Mouse (Mus musculus) cerebellum, adult 2 months (tissue): ENCODE measurements around the gene Yipf4.

ENCODE experiments used
- CTCF ChIP-seq: fragments of 200-500 bp; IDR thresholded peaks from 2 replicates; pipeline ENCODE4 v1.5.1; 2011; ENCODE audit warnings: low read depth, mild to moderate bottlenecking, control low read depth, low read length, moderate library complexity, borderline replicate concordance; ENCODE audit not compliant: insufficient read depth
- POLR2A ChIP-seq: fragments of 200-500 bp; IDR thresholded peaks from 2 replicates; pipeline ENCODE4 v1.6.1; 2011; ENCODE audit warnings: low read length, control low read depth, borderline replicate concordance; ENCODE audit not compliant: insufficient read depth

DNA sequence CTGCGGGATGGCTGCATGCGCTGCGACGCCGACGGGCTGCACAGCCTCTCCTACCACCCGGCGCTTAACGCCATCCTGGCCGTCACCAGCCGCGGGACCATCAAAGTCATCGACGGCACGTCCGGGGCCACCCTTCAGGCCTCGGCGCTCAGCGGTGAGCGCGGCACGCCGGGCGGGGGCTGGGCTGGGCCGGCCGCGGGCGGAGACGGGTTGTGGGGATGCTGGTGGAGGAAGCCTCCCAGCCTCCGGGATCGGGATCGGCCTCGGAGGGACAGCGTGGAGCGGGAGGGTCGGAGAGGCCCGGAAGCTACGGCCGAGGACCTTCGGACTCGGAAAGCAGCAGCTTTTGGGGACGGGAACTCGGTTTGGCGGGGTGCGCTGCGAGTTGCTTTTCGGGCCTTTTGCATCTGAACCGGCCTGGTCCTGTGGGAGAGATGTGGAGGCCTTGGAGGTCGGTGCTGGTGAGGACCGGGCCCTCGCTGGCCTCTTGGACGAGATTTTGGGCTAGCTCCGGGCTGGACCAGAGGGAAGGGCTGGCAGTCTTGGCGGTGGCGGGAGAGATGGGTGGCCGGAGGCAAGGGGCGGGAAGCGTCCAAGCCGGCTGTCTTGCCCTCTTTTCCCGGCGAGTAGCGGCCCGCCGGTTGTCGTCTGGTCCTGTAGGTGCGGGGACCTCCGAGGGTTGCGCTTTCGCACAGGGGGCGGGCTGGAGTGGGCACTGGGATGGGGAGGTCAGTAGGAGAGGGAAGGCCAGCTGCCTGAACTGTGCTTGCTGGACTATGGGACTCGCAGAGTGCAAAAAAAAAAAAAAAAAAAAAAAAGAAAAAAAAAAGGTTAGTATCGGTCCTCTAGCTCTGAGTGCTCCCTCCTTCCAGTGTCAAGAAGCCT lies 39.6 kb downstream of the Yipf4 start:
- TF ChIP-seq POLR2A (no peak), CTCF (no peak)
